Mouse (Mus musculus) mature B cell (primary cell): ENCODE measurements around the gene 1810024B03Rik.
"Not testable (repeated sequence)": the region's sequence is repeated elsewhere in the genome, so short reads cannot be mapped to it uniquely, and the experiment has no call there.

Experiments used
- in situ Hi-C: fragments of 300-500 bp; cut with MboI; formaldehyde crosslinking; loops from 2 replicates; pipeline ENCODE4 v1.14.3; 2019

Gene 1810024B03Rik

DNA sequence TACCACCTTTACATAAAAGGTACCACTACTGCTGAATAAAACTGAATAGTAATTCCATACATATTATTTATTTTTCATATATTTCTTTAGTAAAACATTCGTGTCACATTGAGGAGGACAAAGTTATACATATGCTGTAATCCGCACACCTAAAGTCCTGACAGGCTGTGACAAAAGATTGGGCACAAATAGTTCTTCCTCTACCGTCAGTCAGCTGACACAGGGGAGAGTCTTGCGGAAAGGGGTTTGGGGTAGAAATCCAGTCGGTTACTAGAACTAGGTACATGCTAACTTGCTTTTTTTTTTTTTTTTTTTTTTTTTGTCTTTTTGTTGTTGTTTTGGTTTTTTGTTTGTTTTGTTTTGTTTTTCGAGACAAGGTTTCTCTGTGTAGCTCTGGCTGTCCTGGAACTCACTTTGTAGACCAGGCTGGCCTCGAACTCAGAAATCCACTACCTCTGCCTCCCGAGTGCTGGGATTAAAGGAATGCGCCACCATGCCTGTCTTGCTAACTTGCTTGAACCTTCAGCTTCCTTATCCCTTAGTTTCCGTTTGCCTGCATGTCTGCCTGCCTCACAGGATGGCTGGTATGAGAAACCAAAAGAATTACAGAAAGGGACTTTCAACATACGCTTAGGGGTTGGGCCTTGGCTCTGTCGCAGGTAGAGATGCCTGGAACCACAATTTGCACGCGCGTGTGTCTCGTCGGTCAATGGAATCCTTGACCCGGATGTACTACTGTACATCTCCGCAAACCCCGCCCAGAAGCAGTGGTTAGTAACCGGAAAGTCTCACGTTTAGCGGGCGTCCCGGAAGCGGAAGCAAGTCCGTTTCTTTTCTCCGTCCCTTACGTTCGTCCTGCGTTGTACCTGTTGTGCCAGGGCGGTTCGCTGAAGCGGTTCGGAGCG, at the start of gene 1810024B03Rik, which contains the start of gene Snrnp200:
1810024B03Rik (minus strand) TSS at position 734 of the 905 bp plus-strand sequence.
Snrnp200 (plus strand) TSS at position 840 of the 905 bp plus-strand sequence.
- in situ Hi-C loops, result no loop called here

DNA sequence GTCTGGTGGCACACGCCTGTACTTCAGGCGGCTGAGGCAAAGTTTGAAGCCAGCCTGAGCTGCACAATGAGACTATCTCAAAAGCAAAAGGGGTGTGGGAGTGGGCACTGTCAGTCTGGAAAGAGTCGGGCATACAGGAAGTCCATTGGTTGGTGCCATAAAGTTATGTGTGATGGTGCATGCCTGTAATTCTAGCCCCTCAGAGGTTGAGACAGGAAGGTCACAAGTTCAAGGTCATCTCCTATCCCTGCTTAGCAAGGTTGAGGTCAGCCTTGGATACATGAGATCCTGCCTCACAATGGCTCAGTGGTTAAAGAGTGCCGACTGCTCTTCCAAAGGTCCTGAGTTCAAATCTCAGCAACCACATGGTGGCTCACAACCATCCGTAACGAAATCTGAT, 47.2 kb upstream of the 1810024B03Rik start:
- in situ Hi-C loops, result loop anchor here (10.0 kb wide), 1 partner anchor 90 kb away; no protein-coding TSS in a partner anchor

GRCm38 (mm10) chr2:127254604-127255134, 46.6 kb upstream of the 1810024B03Rik start:
- in situ Hi-C loops, result loop anchor here (10.0 kb wide), 1 partner anchor 90 kb away; no protein-coding TSS in a partner anchor

DNA sequence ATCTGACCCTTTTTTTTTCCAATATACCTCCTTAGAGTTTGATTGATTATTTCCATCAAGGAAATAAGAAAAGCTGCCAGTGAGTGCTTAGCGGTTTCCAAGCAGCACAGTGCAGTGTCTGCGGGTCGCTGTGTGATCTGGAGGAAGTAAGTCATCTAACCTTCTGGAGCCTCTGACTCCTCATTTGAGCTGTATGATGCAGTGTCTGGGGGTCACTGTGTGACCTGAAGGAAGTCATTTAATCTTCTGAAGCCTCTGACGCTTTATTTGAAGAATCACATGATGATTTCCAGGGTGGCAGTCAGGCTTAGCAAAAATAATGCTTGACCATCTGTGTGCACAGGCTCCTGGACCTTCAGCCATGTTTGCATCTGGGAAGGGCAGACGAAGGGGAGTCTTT, 44.7 kb upstream of the 1810024B03Rik start:
- in situ Hi-C loops, result loop anchor here (10.0 kb wide), 1 partner anchor 92 kb away; no protein-coding TSS in a partner anchor

DNA sequence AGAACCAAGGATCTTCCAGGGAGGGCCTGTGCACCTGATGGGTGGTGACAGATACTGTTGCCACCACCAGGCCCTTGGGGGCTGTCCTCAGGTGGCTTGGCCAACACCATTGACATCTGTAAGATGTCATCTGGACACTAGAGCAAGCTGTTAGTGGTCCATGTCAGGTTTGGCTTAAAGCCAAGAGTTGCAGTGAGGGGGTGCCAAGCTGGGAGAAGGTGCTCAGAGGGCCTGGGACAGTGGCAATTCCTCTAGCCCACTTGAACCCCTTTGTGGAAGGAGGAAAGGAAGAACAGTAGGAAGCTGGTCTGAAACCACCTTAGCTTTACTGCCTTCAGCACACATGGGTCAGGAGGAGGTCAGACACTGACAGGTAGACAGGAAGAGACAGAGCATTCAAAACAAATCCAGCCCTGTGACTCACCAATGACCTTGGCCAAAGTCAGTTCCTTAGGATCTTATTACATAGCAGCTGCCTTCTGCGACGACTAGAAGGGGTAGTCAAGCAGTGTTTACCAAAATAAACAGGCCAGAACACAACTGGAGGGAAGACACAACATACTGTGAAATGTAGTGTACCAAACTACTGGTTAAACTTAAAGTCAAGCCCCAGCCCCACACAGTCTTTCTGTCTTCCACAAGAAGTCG, 43.9 kb upstream of the 1810024B03Rik start:
- in situ Hi-C loops, result loop anchor here (10.0 kb wide), 1 partner anchor 93 kb away; no protein-coding TSS in a partner anchor

GRCm38 (mm10) chr2:127251457-127251856, 43.4 kb upstream of the 1810024B03Rik start:
- in situ Hi-C loops, result loop anchor here (10.0 kb wide), 1 partner anchor 93 kb away; no protein-coding TSS in a partner anchor

GRCm38 (mm10) chr2:127250291-127251008, 42.4 kb upstream of the 1810024B03Rik start:
- in situ Hi-C loops, result loop anchor here (10.0 kb wide), 1 partner anchor 94 kb away; no protein-coding TSS in a partner anchor

- in situ Hi-C loops, result no loop called here
Measured at GRCm38 (mm10) chr2:127248334-127249004, 40.4 kb upstream of the 1810024B03Rik start.

GRCm38 (mm10) chr2:127247592-127248333, 39.7 kb upstream of the 1810024B03Rik start, which contains the start of the genes Ciao1 and Tmem127:
Gene Ciao1 (minus strand): TSS chr2:127247816.
Gene Tmem127 (plus strand): TSS chr2:127247908.
- in situ Hi-C loops, result no loop called here

- in situ Hi-C loops, result no loop called here
Measured at GRCm38 (mm10) chr2:127240065-127240464, 32.0 kb upstream of the 1810024B03Rik start.

DNA sequence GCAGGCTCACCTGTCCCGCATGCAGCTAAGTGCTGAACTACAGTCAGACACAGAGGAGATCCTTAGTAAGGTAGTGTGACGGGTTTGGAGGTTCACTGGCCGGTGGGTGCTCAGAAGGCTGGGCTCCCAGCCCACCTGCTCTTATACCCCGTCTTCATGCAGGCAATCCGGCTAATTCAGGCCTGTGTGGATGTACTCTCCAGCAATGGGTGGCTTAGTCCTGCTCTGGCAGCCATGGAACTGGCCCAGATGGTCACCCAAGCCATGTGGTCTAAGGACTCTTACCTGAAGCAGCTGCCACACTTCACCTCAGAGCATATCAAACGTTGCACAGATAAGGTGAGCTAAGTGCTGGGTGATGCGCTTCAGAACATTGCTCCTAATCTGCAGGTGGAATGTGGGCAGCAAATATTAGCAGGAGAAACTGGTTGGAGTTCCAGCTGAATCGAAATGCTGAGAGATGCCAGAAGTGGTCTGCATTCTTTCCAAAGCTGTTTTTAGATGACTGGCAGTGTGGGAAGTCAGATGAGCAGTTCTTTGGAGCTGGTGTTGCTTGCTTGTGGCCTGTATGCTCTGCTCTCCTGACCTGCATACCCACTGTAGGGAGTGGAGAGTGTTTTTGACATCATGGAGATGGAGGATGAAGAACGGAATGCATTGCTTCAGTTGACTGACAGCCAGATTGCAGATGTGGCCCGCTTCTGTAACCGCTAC, 30.0 kb upstream of the 1810024B03Rik start:
- in situ Hi-C loops, result no loop called here

DNA sequence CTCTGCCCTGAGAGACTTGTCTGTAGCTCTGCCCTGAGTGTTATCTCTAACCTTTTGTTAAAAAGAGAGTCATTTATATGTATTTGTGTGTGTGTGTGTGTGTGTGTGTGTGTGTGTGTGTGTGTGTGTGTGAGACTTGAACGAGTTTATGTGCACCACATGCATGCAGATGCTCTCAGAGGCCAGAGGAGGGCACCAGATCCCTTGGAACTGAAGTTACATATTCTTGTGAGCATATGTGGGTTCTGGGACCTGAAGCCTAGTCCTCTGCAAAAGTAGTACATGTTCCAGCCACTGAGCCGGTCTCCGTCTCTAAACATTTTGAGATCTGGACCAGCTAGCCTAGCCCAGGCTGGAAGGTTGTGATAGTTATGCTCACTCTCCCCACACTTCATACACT, 17.2 kb upstream of the 1810024B03Rik start:
- in situ Hi-C loops, result no loop called here

- in situ Hi-C loops, result no loop called here
Measured at GRCm38 (mm10) chr2:127217746-127218145, 9.7 kb upstream of the 1810024B03Rik start.

GRCm38 (mm10) chr2:127210701-127211100, 2.6 kb upstream of the 1810024B03Rik start:
- in situ Hi-C loops, result loop anchor here (5.0 kb wide), 1 partner anchor 48 kb away; no protein-coding TSS in a partner anchor

DNA sequence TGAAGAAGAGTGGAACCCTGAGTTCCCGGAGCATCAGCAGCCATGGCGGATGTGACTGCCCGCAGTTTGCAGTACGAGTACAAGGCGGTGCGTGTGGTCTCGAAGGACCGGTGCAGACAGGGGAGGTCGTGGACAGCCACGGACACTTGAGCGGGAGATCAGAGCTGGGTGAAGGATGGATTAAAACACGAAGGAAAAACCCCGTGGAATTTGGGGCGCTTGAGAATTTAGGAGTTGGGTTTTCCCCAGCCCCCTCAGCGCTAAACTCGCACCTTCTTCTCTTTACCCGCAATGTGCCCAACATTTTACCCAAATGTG, 331 bp upstream of the 1810024B03Rik start:
- in situ Hi-C loops, result no loop called here

- in situ Hi-C loops, result no loop called here
Measured at GRCm38 (mm10) chr2:127206916-127207315, 1.2 kb downstream of the 1810024B03Rik start.

DNA sequence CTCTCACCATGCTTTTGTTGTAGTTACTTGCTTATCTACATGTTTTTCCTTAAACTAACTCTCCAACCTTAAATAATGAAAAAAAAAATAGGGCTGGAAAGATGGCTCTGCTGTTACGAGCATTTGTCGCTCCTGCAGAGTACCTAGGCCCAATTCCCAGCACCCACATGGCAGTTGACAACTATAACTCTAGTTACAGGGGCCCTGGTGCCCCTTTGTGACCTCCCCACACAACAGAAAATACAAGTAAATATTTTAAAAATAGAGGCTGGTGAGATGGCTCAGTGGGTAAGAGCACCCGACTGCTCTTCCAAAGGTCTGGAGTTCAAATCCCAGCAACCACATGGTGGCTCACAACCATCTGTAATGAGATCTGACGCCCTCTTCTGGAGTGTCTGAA, 2.1 kb downstream of the 1810024B03Rik start:
- in situ Hi-C loops, result not testable (repeated sequence)

DNA sequence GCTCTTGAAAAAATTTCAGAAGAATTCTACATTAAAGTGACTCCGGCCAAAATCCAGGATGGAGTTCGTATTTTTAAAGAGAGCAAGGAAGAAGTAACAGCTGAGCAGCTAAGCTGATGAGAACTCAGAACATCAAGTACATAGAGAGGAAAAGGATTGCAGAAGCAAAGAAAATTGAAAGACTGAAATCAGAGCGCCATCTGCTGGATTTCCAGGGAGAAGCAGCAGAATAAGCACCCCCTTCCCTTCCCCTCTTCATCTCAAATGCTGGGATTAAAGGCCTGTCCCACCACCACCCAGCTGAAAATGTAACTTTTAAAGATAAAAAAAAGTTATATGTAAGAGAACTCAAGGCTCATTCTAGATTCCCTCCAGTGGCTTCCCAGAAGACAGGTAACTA, 3.1 kb downstream of the 1810024B03Rik start:
- in situ Hi-C loops, result no loop called here

GRCm38 (mm10) chr2:127189574-127189973, 18.5 kb downstream of the 1810024B03Rik start:
- in situ Hi-C loops, result no loop called here
